Comparison of ENCODE assay signal across 12 mouse cellular contexts in the genomic region with DNA sequence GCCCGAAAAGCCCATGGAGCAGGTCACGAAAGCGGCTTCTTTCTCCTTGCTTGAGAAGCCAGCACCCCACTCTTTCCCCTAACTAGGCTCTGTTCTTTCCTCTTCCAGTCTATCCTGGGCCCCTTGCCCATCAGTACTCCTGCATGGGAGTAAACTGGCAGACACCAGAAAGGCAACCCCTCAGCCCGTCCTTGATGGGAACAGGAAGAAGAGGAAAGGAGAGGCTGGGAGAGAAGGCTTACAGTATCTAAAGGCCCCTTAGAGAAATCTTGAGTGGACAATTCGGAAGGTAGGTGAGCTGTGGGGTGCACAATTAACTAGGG. TPM values are rescaled to one million over a fixed set of nuclear protein-coding genes. Genes with fewer than 3 reads are reported as not detected.
A peak's percentile ranks its signal among the peaks of the same experiment; 100 is the strongest.
DNase-seq lines count a peak whose midpoint lies in the region; ATAC-seq and TF ChIP-seq lines count a peak whose summit lies in the region.
"Had no signal": no experiment of that assay in that cellular context is flagged by ENCODE, and none has a peak within 500 bp of the region (broad histone marks: within the 10 kb centered on the region; RNA-seq: fewer than 3 reads in every experiment).

No protein-coding gene starts in this region.

- no peak overlapping the region for H3K27ac ChIP-seq in heart, embryonic 13.5 days (replicated peaks)
- H3K27ac ChIP-seq in lung, postnatal 0 days (ENCODE audit: low read length), result no peak overlapping the region
- H3K27ac ChIP-seq in forebrain, embryonic 15.5 days (replicated peaks), result no peak overlapping the region
- no peak overlapping the region for H3K27ac ChIP-seq in stomach, embryonic 14.5 days (ENCODE audit: low read length)
- H3K27ac ChIP-seq: lung, embryonic 15.5 days had no signal

- no peak for TF ChIP-seq POLR2A in lung, adult 2 months (IDR thresholded peaks at IDR 0.05; ENCODE audit: borderline replicate concordance, extremely low read depth, low read depth, low read length)

- H3K4me3 ChIP-seq in heart, embryonic 13.5 days, result peak overlapping the region; percentile 42
- H3K4me3 ChIP-seq in lung, postnatal 0 days (ENCODE audit: low read depth, low read length), result peak overlapping the region; percentile 19; the same call in 1 of the 2 replicates
- H3K4me3 ChIP-seq in lung, adult 2 months (replicated peaks; ENCODE audit: extremely low read depth, low read depth, low read length), result no peak overlapping the region
- 0 out of 2 replicates have a peak overlapping the region, but pooled peaks have one; percentile 13 for H3K4me3 ChIP-seq in forebrain, embryonic 15.5 days
- peak overlapping the region; percentile 24; the same call in 1 of the 2 replicates for H3K4me3 ChIP-seq in stomach, embryonic 14.5 days (ENCODE audit: low read depth, low read length)

- intact Hi-C loops in heart, postnatal 36 days (cut with DNase I), result no loop called here

- H3K9ac ChIP-seq in heart, embryonic 13.5 days, result no peak overlapping the region
- no peak overlapping the region for H3K9ac ChIP-seq in lung, postnatal 0 days (replicated peaks; ENCODE audit: low read depth)
- H3K9ac ChIP-seq in forebrain, embryonic 15.5 days (replicated peaks), result 0 out of 2 replicates have a peak overlapping the region, but pooled peaks have one; percentile 17
- no peak overlapping the region for H3K9ac ChIP-seq in stomach, embryonic 14.5 days (replicated peaks; ENCODE audit: low read depth, low read length)
- H3K9ac ChIP-seq: lung, embryonic 15.5 days had no signal

- H3K4me2 ChIP-seq in heart, embryonic 13.5 days, result peak overlapping the region; percentile 61
- H3K4me2 ChIP-seq in lung, postnatal 0 days (replicated peaks; ENCODE audit: low read depth, low read length), result no peak overlapping the region
- H3K4me2 ChIP-seq in forebrain, embryonic 15.5 days (replicated peaks), result no peak overlapping the region
- H3K4me2 ChIP-seq in stomach, embryonic 14.5 days (replicated peaks; ENCODE audit: low read depth, low read length), result no peak overlapping the region

- H3K4me1 ChIP-seq in heart, embryonic 13.5 days, result peaks cover 45% of the 10 kb centered on the region
- H3K4me1 ChIP-seq in lung, postnatal 0 days (ENCODE audit: insufficient read depth, low read depth, low read length), result 0 out of 2 replicates have a peak, but pooled peaks cover 9% of the 10 kb centered on the region
- H3K4me1 ChIP-seq in lung, adult 2 months (ENCODE audit: control insufficient read depth, insufficient read depth, low read length), result peaks cover 6% of the 10 kb centered on the region; the same call in 1 of the 2 replicates
- peaks cover 60% of the 10 kb centered on the region for H3K4me1 ChIP-seq in forebrain, embryonic 15.5 days
- peaks cover 25% of the 10 kb centered on the region for H3K4me1 ChIP-seq in stomach, embryonic 14.5 days (ENCODE audit: control insufficient read depth, insufficient read depth, low read length)

- H3K9me3 ChIP-seq in heart, embryonic 13.5 days, result no peaks in the 10 kb centered on the region
- no peaks in the 10 kb centered on the region for H3K9me3 ChIP-seq in lung, postnatal 0 days (ENCODE audit: low read length)
- no peaks in the 10 kb centered on the region for H3K9me3 ChIP-seq in forebrain, embryonic 15.5 days
- no peaks in the 10 kb centered on the region for H3K9me3 ChIP-seq in stomach, embryonic 14.5 days (ENCODE audit: control insufficient read depth, low read depth, low read length)
- H3K9me3 ChIP-seq: lung, embryonic 15.5 days had no signal

- no peak for ATAC-seq in heart, embryonic 13.5 days (ENCODE audit: extremely low read depth, insufficient number of reproducible peaks, low FRiP score, low TSS enrichment)
- ATAC-seq in lung, postnatal 0 days, result no peak
- no peak for ATAC-seq in forebrain, embryonic 15.5 days (replicated peaks)
- ATAC-seq in stomach, embryonic 14.5 days (ENCODE audit: insufficient number of reproducible peaks, insufficient read depth, low FRiP score, low read depth), result no peak
- no peak for ATAC-seq in megakaryocyte-erythroid progenitor cell, adult 5-6 weeks (replicated peaks; ENCODE audit: low FRiP score, low TSS enrichment, poor library complexity, severe bottlenecking)

- TF ChIP-seq EP300 in lung, postnatal 0 days (IDR thresholded peaks at IDR 0.05), result no peak

- TF ChIP-seq CTCF in lung, postnatal 0 days (IDR thresholded peaks at IDR 0.05), result no peak
- no peak for TF ChIP-seq CTCF in lung, adult 2 months (IDR thresholded peaks at IDR 0.05; ENCODE audit: insufficient read depth, low read length)

- 21% methylated on average over 5 of the region's 5 CpGs for WGBS in heart, embryonic 13.5 days
- 21% methylated on average over 5 of the region's 5 CpGs for WGBS in lung, postnatal 0 days
- WGBS in lung, adult 2 months, result 36% methylated on average over 5 of the region's 5 CpGs
- 50% methylated on average over 5 of the region's 5 CpGs for WGBS in forebrain, embryonic 15.5 days
- WGBS in stomach, embryonic 14.5 days, result 18% methylated on average over 5 of the region's 5 CpGs

- DNase-seq in heart, postnatal 36 days, result no peak
- no peak for DNase-seq in lung, postnatal 0 days (ENCODE audit: low spot score)
- no peak for DNase-seq in lung, adult 2 months
- no peak for DNase-seq in urinary bladder, adult 18-20 months (ENCODE audit: low spot score in 2 of 2)

- no peaks in the 10 kb centered on the region for H3K36me3 ChIP-seq in heart, embryonic 13.5 days
- H3K36me3 ChIP-seq in lung, postnatal 0 days (ENCODE audit: insufficient read depth, low read length), result no peaks in the 10 kb centered on the region
- H3K36me3 ChIP-seq in forebrain, embryonic 15.5 days, result peaks cover 10% of the 10 kb centered on the region
- no peaks in the 10 kb centered on the region for H3K36me3 ChIP-seq in stomach, embryonic 14.5 days (ENCODE audit: control insufficient read depth, insufficient read depth, low read length)
- H3K36me3 ChIP-seq: lung, embryonic 15.5 days had no signal

- peaks cover 97% of the 10 kb centered on the region for H3K27me3 ChIP-seq in heart, embryonic 13.5 days (replicated peaks)
- peaks cover 63% of the 10 kb centered on the region for H3K27me3 ChIP-seq in lung, postnatal 0 days (replicated peaks; ENCODE audit: insufficient read depth, low read length)
- H3K27me3 ChIP-seq in forebrain, embryonic 15.5 days, result peaks cover 41% of the 10 kb centered on the region
- H3K27me3 ChIP-seq in stomach, embryonic 14.5 days (ENCODE audit: control insufficient read depth, insufficient read depth, low read length), result peaks cover 59% of the 10 kb centered on the region

RNA-seq across cellular contexts. Expression of gene 4933428G20Rik, which starts 35.1 kb away (rescaled TPM):
- 0.84 and 1.5 TPM in 2 replicates for polyA plus RNA-seq in heart, embryonic 13.5 days (2015; fragmentation: Nextera tagmentation; extraction: Ambion mirVana)
- total RNA-seq in heart, postnatal 36 days (2021), result not detected
- 0.32 and 0.42 TPM in 2 replicates for polyA plus RNA-seq in lung, postnatal 0 days (2015; fragmentation: Nextera tagmentation; extraction: Ambion mirVana)
- 0.08 TPM in 1 of 2 replicates, not detected in the other for polyA plus RNA-seq in lung, adult 2 months (2012; rRNA removed)
- 1.0 and 1.1 TPM in 2 replicates for polyA plus RNA-seq in forebrain, embryonic 15.5 days (2015; fragmentation: Nextera tagmentation; extraction: Ambion mirVana)
- 0.35 TPM in 1 of 2 replicates, not detected in the other for polyA plus RNA-seq in stomach, embryonic 14.5 days (2014; fragmentation: Nextera tagmentation; extraction: Ambion mirVana)
- not detected in 2 replicates for total RNA-seq in megakaryocyte-erythroid progenitor cell, adult 5-6 weeks (2014; fragmentation: Nextera tagmentation)
- not detected in 2 replicates for total RNA-seq in megakaryocyte-erythroid progenitor cell, adult 5-6 weeks (2017)
- total RNA-seq: gastrocnemius, adult 18-20 months; hematopoietic stem cell, adult 5-6 weeks; midbrain, postnatal 0 days had no signal

RNA-seq across cellular contexts. Expression of gene Srcin1, which starts 40.7 kb away (rescaled TPM):
- polyA plus RNA-seq in heart, embryonic 13.5 days (2015; fragmentation: Nextera tagmentation; extraction: Ambion mirVana), result 0.03 and 0.08 TPM in 2 replicates
- total RNA-seq in heart, postnatal 36 days (2021), result under 1 TPM; 0.08 to 0.16 TPM
- polyA plus RNA-seq in lung, postnatal 0 days (2015; fragmentation: Nextera tagmentation; extraction: Ambion mirVana), result 0.36 and 0.45 TPM in 2 replicates
- 6.4 and 7.0 TPM in 2 replicates for polyA plus RNA-seq in lung, adult 2 months (2012; rRNA removed)
- polyA plus RNA-seq in forebrain, embryonic 15.5 days (2015; fragmentation: Nextera tagmentation; extraction: Ambion mirVana), result 10.8 and 11.6 TPM in 2 replicates
- 0.49 and 0.64 TPM in 2 replicates for polyA plus RNA-seq in stomach, embryonic 14.5 days (2014; fragmentation: Nextera tagmentation; extraction: Ambion mirVana)
- not detected in 2 replicates for total RNA-seq in megakaryocyte-erythroid progenitor cell, adult 5-6 weeks (2014; fragmentation: Nextera tagmentation)
- total RNA-seq in megakaryocyte-erythroid progenitor cell, adult 5-6 weeks (2017), result not detected in 2 replicates
- total RNA-seq: hematopoietic stem cell, adult 5-6 weeks had no signal
